Mouse (Mus musculus) brown adipose tissue, adult 24 weeks (tissue): ENCODE measurements at regions not wholly inside any gene's neighbourhood (a gene's known extent, or its start where the extent isn't known, plus 50 kb on each side); places are given as distances from the start of the nearest gene placed in this dataset.

Experiments
- H3K27ac ChIP-seq: fragments of 200-500 bp; replicated peaks from 2 replicates; pipeline ENCODE4 v1.5.1; 2012; ENCODE audit warnings: low read depth, mild to moderate bottlenecking, low read length
- H3K4me1 ChIP-seq: fragments of 200-500 bp; 2 replicates; pipeline ENCODE4 v1.6.1; 2012; ENCODE audit warnings: low read length, mixed read lengths; ENCODE audit not compliant: control insufficient read depth, insufficient read depth, insufficient read length
- H3K4me3 ChIP-seq: fragments of 200-500 bp; 2 replicates; pipeline ENCODE4 v1.5.1; 2012; ENCODE audit warnings: low read depth, mild to moderate bottlenecking, low read length, moderate library complexity; ENCODE audit not compliant: insufficient read depth

GRCm38 (mm10) chr9:41612452-41612795, 450.9 kb upstream of the Ubash3b start:
- H3K4me1 ChIP-seq = no peaks in the 10 kb centered on the region
- H3K27ac ChIP-seq = no peak overlapping the region

DNA sequence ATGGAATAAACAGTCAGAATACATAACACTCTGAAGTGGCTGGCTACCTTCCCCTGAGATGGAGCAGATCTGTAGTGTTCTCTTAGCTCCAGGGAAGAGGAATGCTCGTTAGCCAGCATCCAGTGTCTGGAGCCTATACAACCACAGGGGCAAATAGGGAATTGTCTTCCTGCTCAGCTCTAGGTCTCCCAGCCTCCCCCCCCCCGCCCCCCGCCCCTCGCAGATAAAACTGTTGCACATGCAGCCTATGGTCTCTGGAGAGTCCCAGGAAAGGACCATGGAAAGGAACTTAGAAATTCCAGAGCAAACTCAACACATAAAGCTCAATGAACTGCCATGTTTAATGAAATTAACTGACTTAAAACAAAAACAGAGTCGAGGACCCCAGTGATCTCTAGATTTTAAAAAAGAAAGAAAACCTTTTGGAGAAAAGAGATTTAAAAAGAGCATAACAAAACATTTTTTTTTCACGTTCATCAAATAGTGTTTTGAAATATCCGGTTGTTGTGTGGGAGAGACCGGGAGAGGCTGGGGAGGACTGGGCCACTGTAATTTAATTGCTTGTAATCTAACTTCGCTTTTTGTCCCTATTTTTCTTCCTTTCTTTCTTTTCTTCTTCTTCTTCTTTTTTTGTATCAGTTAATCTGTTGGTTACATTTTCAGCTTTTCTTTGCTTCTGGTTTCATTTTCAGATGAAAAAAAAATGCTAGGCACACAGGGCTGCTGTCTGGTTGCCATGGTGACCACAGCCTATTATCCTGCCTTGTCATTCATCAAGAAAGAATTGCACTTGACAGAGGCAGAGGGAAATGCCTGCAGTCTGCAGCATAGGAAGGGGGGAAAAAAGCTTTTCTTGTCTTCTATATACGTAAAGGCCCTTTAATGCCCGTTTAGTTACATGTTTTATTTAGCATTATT, 450.3 kb upstream of the Ubash3b start:
- no peaks in the 10 kb centered on the region for H3K4me1 ChIP-seq
- H3K4me3 ChIP-seq = peak overlapping the region; percentile 24; the same call in 1 of the 2 replicates
- no peak overlapping the region for H3K27ac ChIP-seq

More at GRCm38 (mm10) chr9:41612452-41612795, 450.9 kb upstream of the Ubash3b start:
- H3K4me3 ChIP-seq = no peak overlapping the region

GRCm38 (mm10) chr9:41610347-41610746, 448.9 kb upstream of the Ubash3b start:
- no peak overlapping the region for H3K27ac ChIP-seq

DNA sequence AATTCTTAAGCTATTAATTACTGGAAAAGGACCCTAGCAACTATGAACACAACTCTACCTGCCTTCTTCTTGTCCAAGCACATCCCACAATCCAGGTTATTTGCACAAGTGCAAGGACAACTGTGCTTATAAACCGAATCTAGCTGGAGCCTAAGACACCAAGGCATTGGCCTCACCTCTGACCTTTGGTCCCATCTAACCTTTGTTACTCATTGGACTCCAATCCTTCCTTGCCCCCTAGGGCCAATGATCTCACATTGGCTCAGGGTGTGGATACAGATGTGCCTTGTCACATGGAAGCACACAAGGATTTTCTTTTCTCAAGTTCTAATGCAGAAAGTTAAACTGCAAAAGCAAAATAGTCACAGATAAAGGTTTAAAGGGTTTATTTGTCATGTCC, 444.6 kb upstream of the Ubash3b start:
- Histone ChIP-seq H3K27ac (no peak overlapping the region), H3K4me3 (no peak overlapping the region), H3K4me1 (peaks cover 2% of the 10 kb centered on the region; the same call in 1 of the 2 replicates)

More at GRCm38 (mm10) chr9:41610347-41610746, 448.9 kb upstream of the Ubash3b start:
- Histone ChIP-seq H3K4me1 (peaks cover 2% of the 10 kb centered on the region; the same call in 1 of the 2 replicates), H3K4me3 (no peak overlapping the region)

DNA sequence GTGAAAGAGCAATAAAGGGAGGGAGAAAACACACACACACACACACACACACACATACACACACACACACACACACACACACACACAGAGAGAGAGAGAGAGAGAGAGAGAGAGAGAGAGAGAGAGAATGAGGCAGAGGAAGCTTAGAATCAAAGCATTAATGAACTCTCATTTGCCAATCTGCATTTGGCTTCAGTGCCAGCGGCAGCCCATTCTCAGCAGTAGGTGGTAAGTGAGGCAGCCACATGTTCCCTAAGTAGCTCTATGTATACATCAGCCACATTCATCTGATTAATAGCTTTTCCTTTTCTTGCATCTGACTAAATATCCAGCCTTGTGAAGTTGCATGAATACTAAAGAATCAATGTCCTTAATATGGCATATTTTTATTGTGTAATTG, 443.4 kb upstream of the Ubash3b start:
- no peak overlapping the region for H3K27ac ChIP-seq
- H3K4me1 ChIP-seq = peaks cover 2% of the 10 kb centered on the region; the same call in 1 of the 2 replicates

GRCm38 (mm10) chr9:41600778-41601177, 439.3 kb upstream of the Ubash3b start:
- Histone ChIP-seq H3K4me1 (no peaks in the 10 kb centered on the region), H3K27ac (no peak overlapping the region), H3K4me3 (no peak overlapping the region)

More for the DNA sequence above, 443.4 kb upstream of the Ubash3b start:
- no peak overlapping the region for H3K4me3 ChIP-seq

GRCm38 (mm10) chr9:41599874-41600273, 438.4 kb upstream of the Ubash3b start:
- H3K4me1 ChIP-seq = no peaks in the 10 kb centered on the region
- no peak overlapping the region for H3K27ac ChIP-seq
- H3K4me3 ChIP-seq = no peak overlapping the region

DNA sequence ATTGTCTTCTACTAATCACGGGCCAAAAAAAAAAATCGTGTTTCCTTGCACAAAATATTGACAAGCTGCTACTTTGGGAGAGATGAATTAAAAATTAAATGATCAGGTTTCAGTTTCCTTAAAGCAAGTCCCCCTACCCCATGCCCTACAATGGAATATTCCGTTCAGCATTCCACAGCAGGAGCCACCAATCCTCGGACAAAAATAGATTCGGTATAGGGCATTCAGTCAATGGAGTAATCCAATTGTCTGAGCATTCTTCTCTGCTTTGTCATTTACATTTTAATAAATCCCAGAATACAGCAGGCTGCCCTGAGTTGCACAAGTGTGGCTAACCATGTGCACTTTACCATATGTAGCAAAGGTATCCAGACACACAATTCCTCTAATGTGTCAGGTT, 434.3 kb upstream of the Ubash3b start:
- Histone ChIP-seq H3K4me1 (no peaks in the 10 kb centered on the region), H3K4me3 (no peak overlapping the region), H3K27ac (no peak overlapping the region)

GRCm38 (mm10) chr9:41593998-41594397, 432.5 kb upstream of the Ubash3b start:
- no peaks in the 10 kb centered on the region for H3K4me1 ChIP-seq
- no peak overlapping the region for H3K4me3 ChIP-seq
- H3K27ac ChIP-seq = no peak overlapping the region

DNA sequence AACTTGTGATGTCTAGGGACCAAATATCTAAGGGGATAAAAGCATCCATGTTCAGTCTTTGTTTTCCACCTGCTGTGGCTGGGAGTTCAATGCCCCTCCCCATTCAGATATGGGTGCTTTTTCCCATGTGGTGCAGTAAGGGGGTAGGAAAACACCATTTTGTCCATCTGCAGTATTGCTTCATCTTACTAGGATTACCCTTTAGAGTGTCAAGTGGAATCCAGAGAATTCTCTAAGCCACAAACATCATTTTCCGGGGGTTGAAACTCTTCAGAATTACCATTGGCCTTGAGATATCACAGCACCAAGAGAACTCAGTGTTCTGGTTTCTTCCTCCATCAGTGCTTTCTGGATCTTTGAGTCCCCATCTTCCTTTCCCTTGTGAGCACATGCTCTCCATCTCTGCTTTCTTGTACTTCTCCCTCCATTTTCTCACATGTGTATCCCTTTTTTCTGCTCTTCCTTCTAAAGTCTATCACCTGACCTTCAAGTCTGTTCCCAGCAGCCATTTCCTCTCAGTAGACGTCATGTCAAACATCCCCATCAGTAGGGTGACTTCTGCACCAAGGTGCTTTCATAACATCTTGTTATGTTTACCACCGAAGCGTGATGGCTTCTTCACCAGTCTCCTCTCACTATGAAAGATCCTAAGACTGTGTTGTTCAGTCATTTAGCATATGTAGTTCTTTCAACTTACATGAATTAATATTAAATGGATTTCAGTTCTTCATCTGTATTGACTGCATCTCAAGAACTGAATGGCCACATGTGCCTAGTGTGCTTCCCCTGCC, 431.6 kb upstream of the Ubash3b start:
- H3K4me3 ChIP-seq = no peak overlapping the region
- no peaks in the 10 kb centered on the region for H3K4me1 ChIP-seq
- no peak overlapping the region for H3K27ac ChIP-seq

- Histone ChIP-seq H3K4me1 (no peaks in the 10 kb centered on the region), H3K27ac (no peak overlapping the region)
Measured at GRCm38 (mm10) chr9:41592101-41592500, 430.6 kb upstream of the Ubash3b start.

DNA sequence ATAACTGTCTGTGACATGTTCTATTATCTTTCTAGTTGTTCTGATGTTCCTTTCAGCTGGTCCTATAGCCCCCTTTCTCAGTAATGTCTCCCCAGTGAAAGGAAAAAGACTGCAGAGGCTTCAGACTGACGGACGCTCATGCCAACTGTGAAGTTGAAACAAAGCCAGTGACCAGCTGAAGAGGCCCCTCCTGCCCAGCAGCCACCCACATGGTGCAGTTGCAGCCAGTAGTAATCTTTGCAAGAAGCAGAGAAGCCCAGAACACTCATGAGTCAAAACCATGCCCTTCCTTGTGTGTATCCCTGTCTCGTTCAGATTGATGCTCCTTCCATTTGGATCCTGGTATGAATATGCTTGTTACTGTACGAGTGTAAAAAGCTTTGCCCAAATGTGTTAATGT, 428.7 kb upstream of the Ubash3b start:
- no peak overlapping the region for H3K4me3 ChIP-seq
- H3K27ac ChIP-seq = no peak overlapping the region
- H3K4me1 ChIP-seq = no peaks in the 10 kb centered on the region

More at GRCm38 (mm10) chr9:41592101-41592500, 430.6 kb upstream of the Ubash3b start:
- H3K4me3 ChIP-seq = no peak overlapping the region

DNA sequence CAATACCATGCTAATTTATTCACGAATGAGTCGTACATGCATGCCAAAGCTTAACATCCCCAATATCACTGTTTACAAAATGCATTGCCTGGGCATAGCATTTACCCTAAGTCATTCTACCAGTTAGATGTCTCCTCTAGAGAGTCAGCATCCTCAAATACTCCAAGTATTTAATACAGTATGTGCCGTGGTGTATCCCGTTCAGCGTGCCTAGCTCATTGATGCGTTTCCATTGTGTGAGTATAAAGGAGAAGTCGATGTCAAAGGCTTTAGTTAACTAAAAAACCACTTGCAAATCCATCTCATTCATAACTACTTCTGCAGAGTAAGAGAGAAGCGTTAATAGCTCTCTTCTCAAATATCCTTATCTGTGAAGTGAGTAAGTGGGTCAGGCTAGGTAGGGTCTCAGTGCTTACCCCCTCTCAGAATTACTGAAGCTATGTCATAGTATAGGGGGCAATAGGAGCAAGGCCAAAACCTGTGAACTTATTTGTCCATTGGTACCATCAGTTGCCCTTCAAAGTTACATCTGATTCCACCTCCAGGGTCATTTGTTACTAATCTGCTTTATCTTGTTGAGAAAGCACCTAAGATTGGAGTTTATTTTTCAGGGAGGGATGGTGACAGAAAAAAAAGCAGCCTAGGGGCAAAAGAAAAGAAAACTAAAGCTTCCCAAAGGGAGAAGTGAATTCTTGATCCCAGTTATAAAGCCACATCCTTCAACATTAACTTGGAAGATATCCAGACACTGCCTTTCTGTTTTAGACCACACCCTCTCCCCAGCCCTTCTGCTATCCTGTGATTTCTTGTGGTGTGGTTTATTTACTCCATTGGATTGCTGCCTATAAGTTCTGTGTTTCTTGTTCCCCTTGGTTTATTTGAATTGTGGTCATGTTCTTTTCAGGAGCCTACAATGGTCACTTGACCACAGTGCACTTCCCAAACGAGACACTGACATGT, 427.2 kb upstream of the Ubash3b start:
- Histone ChIP-seq H3K4me3 (no peak overlapping the region), H3K27ac (no peak overlapping the region), H3K4me1 (no peaks in the 10 kb centered on the region)

- H3K4me1 ChIP-seq = no peaks in the 10 kb centered on the region
- H3K27ac ChIP-seq = no peak overlapping the region
- H3K4me3 ChIP-seq = no peak overlapping the region
Measured at GRCm38 (mm10) chr9:41587762-41588161, 426.3 kb upstream of the Ubash3b start.
